ENCODE assay signal across 8 mouse cellular contexts in the genomic region with DNA sequence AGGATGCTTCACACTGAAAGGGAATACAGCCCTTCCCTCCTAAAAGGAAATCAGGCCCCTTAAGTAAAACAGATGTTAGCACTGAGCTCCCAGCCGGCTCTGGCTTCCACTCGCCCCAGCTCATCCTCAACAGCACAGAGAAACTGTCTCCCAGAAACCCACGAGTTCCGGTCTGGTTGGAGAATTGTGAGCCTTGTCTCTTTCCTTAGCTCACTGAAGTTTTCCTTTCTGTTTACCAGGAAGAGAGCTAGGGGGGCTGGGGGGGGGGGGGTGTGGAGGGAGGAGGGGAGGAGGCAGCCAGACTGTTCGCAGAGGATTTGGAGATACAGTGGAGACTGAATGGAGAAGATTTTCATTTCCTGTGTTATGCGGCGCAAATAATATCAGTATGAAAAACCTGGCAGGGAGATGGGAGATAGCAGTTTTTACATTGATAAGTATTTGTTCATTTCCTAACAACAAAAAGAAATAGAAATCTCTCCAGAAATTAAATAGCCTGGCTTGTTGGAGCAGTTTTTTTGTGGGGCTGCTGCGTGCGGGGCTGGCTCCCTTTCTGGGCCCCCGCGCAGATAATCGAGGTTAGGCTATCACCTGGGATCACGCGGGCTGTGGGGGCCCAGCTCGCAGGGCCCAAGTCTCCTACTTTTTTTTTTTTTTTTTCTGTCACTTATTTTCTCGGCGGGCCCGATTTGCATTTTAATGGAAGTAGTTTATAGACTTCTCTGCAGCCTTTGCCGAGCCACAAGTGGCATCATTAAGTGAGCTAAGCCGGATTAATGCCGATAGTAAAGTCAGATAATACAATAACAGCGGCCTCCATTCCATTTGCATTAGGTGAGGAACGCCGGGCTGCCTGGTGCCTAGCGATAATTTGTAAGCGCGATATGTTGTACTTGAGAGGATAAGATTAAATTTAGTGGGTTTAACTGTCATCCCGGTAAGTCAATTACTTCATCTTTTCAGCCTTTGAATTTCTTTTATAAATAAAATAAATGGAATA.
DNase-seq lines count a peak whose midpoint lies in the region; ATAC-seq and TF ChIP-seq lines count a peak whose summit lies in the region.

No protein-coding gene starts in this region.

- H3K4me2 ChIP-seq in forebrain, embryonic 14.5 days (ENCODE audit: low read length), result peak overlapping the region; percentile 48
- H3K4me2 ChIP-seq in hindbrain, embryonic 12.5 days (replicated peaks), result peak overlapping the region; percentile 48
- peak overlapping the region; percentile 62 for H3K4me2 ChIP-seq in midbrain, postnatal 0 days (ENCODE audit: low read depth, low read length, poor library complexity, severe bottlenecking)

- 3% methylated on average over 28 of the region's 28 CpGs for WGBS in forebrain, embryonic 14.5 days
- WGBS in hindbrain, embryonic 12.5 days, result 5% methylated on average over 28 of the region's 28 CpGs
- WGBS in midbrain, postnatal 0 days, result 3% methylated on average over 28 of the region's 28 CpGs

- H3K4me1 ChIP-seq in forebrain, embryonic 14.5 days (ENCODE audit: control insufficient read depth, insufficient read depth, low read length), result peaks cover 2% of the 10 kb centered on the region; the same call in 1 of the 2 replicates
- H3K4me1 ChIP-seq in hindbrain, embryonic 12.5 days, result peaks cover 5% of the 10 kb centered on the region; the same call in 1 of the 2 replicates
- peaks cover 4% of the 10 kb centered on the region; the same call in 1 of the 2 replicates for H3K4me1 ChIP-seq in midbrain, postnatal 0 days (ENCODE audit: insufficient read depth, low read length)

- TF ChIP-seq CTCF in midbrain, postnatal 0 days (IDR thresholded peaks at IDR 0.05), result no peak

- H3K9me3 ChIP-seq in forebrain, embryonic 14.5 days (replicated peaks; ENCODE audit: control insufficient read depth, low read length), result no peaks in the 10 kb centered on the region
- no peaks in the 10 kb centered on the region for H3K9me3 ChIP-seq in hindbrain, embryonic 12.5 days (replicated peaks)
- no peaks in the 10 kb centered on the region for H3K9me3 ChIP-seq in midbrain, postnatal 0 days (ENCODE audit: low read length)

- H3K4me3 ChIP-seq in forebrain, embryonic 14.5 days (ENCODE audit: low read depth, low read length), result peak overlapping the region; percentile 14
- H3K4me3 ChIP-seq in hindbrain, embryonic 12.5 days, result peak overlapping the region; percentile 22
- H3K4me3 ChIP-seq in midbrain, postnatal 0 days (ENCODE audit: low read depth, low read length), result peak overlapping the region; percentile 36

- peak; percentile 20 to 25 for DNase-seq in right cerebral cortex, adult 2 months (ENCODE audit: low spot score in 2 of 2)
- no peak for DNase-seq in right cerebral cortex, postnatal 25 days
- peak; percentile 52 for DNase-seq in forebrain, embryonic 14.5 days (ENCODE audit: low spot score)
- DNase-seq in liver, result peak; percentile 31
- DNase-seq in midbrain, postnatal 0 days (ENCODE audit: low spot score), result peak; percentile 69
- DNase-seq in frontal cortex, postnatal 25 days (ENCODE audit: low spot score in 2 of 2), result no peak
- no peak for DNase-seq in T-cell, adult 2 months (ENCODE audit: low spot score)

- H3K27me3 ChIP-seq in forebrain, embryonic 14.5 days (replicated peaks; ENCODE audit: control insufficient read depth, insufficient read depth, low read length), result peaks cover 22% of the 10 kb centered on the region
- peaks cover 25% of the 10 kb centered on the region; the same call in 1 of the 2 replicates for H3K27me3 ChIP-seq in hindbrain, embryonic 12.5 days
- no peaks in the 10 kb centered on the region for H3K27me3 ChIP-seq in midbrain, postnatal 0 days (ENCODE audit: insufficient read depth, low read length)

- ATAC-seq in forebrain, embryonic 14.5 days, result peak; percentile 54; the same call in 1 of the 2 replicates
- ATAC-seq in hindbrain, embryonic 12.5 days (ENCODE audit: low FRiP score), result no peak
- ATAC-seq in midbrain, postnatal 0 days (ENCODE audit: low FRiP score), result peak; percentile 78; the same call in 1 of the 2 replicates

- peak overlapping the region; percentile 26; the same call in 1 of the 2 replicates for H3K9ac ChIP-seq in forebrain, embryonic 14.5 days (ENCODE audit: low read length)
- no peak overlapping the region for H3K9ac ChIP-seq in hindbrain, embryonic 12.5 days
- peak overlapping the region; percentile 25 for H3K9ac ChIP-seq in midbrain, postnatal 0 days (replicated peaks; ENCODE audit: low read length, poor library complexity, severe bottlenecking)

- H3K27ac ChIP-seq in forebrain, embryonic 14.5 days (ENCODE audit: low read depth, low read length), result no peak overlapping the region
- H3K27ac ChIP-seq in hindbrain, embryonic 12.5 days, result no peak overlapping the region
- peak overlapping the region; percentile 47; the same call in 1 of the 2 replicates for H3K27ac ChIP-seq in midbrain, postnatal 0 days (ENCODE audit: low read depth, low read length)

- H3K36me3 ChIP-seq in forebrain, embryonic 14.5 days (ENCODE audit: control insufficient read depth, insufficient read depth, low read length), result no peaks in the 10 kb centered on the region
- no peaks in the 10 kb centered on the region for H3K36me3 ChIP-seq in hindbrain, embryonic 12.5 days
- H3K36me3 ChIP-seq in midbrain, postnatal 0 days (ENCODE audit: insufficient read depth, low read length), result no peaks in the 10 kb centered on the region

Comparison
In these comparisons a context has a peak if more than half of its experiments do, and no peak if none do; other contexts are left out.
1. DNase-seq: peak in right cerebral cortex, adult 2 months (2 of 2), forebrain, embryonic 14.5 days (single experiment), liver (single experiment) and midbrain, postnatal 0 days (single experiment); none in right cerebral cortex, postnatal 25 days (single experiment), frontal cortex, postnatal 25 days (0 of 2) and T-cell, adult 2 months (single experiment).
2. Peak in every context shown above with its lines, with median percentiles within 50 percentile points of each other: H3K4me2 ChIP-seq and H3K4me3 ChIP-seq.